Comparison of ENCODE assay signal across 13 mouse cellular contexts in genomic region chr10:117106686-117107085, GRCm38 (mm10). TPM values are rescaled to one million over a fixed set of nuclear protein-coding genes. Genes with fewer than 3 reads are reported as not detected.
DNase-seq lines count a peak whose midpoint lies in the region; ATAC-seq and TF ChIP-seq lines count a peak whose summit lies in the region.
"Had no signal": no experiment of that assay in that cellular context is flagged by ENCODE, and none has a peak within 500 bp of the region (broad histone marks: within the 10 kb centered on the region; RNA-seq: fewer than 3 reads in every experiment).

No protein-coding gene starts in this region.

- 7% methylated on average over 3 of the region's 3 CpGs for WGBS in heart, embryonic 16.5 days
- 6% methylated on average over 3 of the region's 3 CpGs for WGBS in thymus, adult 2 months

- peak overlapping the region; percentile 17 for H3K4me3 ChIP-seq in erythroblast, embryonic 14.5 days (replicated peaks)
- no peak overlapping the region for H3K4me3 ChIP-seq in heart, embryonic 16.5 days (ENCODE audit: low read length)
- no peak overlapping the region for H3K4me3 ChIP-seq in thymus, adult 2 months (ENCODE audit: control insufficient read depth, insufficient read depth, low read length)
- H3K4me3 ChIP-seq: embryonic facial prominence, embryonic 10.5 days; intestine, embryonic 15.5 days had no signal

- peaks cover 98% of the 10 kb centered on the region for H3K4me1 ChIP-seq in erythroblast, embryonic 14.5 days (ENCODE audit: control insufficient read depth)
- peaks cover 47% of the 10 kb centered on the region for H3K4me1 ChIP-seq in heart, embryonic 16.5 days (ENCODE audit: control insufficient read depth, insufficient read depth, low read length)
- peaks cover 32% of the 10 kb centered on the region for H3K4me1 ChIP-seq in thymus, adult 2 months (replicated peaks; ENCODE audit: control insufficient read depth, insufficient read depth, low read length)

- no peaks in the 10 kb centered on the region for H3K27me3 ChIP-seq in erythroblast, embryonic 14.5 days (ENCODE audit: control insufficient read depth)
- no peaks in the 10 kb centered on the region for H3K27me3 ChIP-seq in heart, embryonic 16.5 days (ENCODE audit: control insufficient read depth, insufficient read depth, low read length)
- H3K27me3 ChIP-seq in thymus, adult 2 months (ENCODE audit: control insufficient read depth, insufficient read depth, low read length), result no peaks in the 10 kb centered on the region
- H3K27me3 ChIP-seq: intestine, embryonic 15.5 days had no signal

- no peak overlapping the region; the same call in 1 of the 2 replicates for H3K4me2 ChIP-seq in heart, embryonic 16.5 days (ENCODE audit: low read depth, low read length)
- H3K4me2 ChIP-seq: intestine, embryonic 15.5 days had no signal

- DNase-seq in heart, postnatal 10 days, result no peak
- DNase-seq in thymus, adult 2 months, result no peak
- no peak for DNase-seq in thymus, postnatal 4 days
- DNase-seq in B cell, adult 2 months, result no peak
- no peak for DNase-seq in urinary bladder, postnatal 10 days (ENCODE audit: low spot score)
- DNase-seq: adrenal gland, adult 8-10 months; cerebellum, adult 9-10 months had no signal

- TF ChIP-seq POLR2A in thymus, adult 2 months (IDR thresholded peaks at IDR 0.05; ENCODE audit: control insufficient read depth, extremely low read depth, insufficient read depth, low read length, poor library complexity), result no peak

- H3K9ac ChIP-seq in heart, embryonic 16.5 days (ENCODE audit: low read length), result no peak overlapping the region
- H3K9ac ChIP-seq: intestine, embryonic 15.5 days had no signal

- H3K36me3 ChIP-seq in erythroblast, embryonic 14.5 days (ENCODE audit: control insufficient read depth), result peaks cover 69% of the 10 kb centered on the region
- H3K36me3 ChIP-seq in heart, embryonic 16.5 days (ENCODE audit: control insufficient read depth, insufficient read depth), result no peaks in the 10 kb centered on the region
- H3K36me3 ChIP-seq in thymus, adult 2 months (ENCODE audit: control insufficient read depth, insufficient read depth, low read length), result no peaks in the 10 kb centered on the region
- H3K36me3 ChIP-seq: embryonic facial prominence, embryonic 10.5 days; intestine, embryonic 15.5 days had no signal

- peak overlapping the region; percentile 69 for H3K27ac ChIP-seq in heart, embryonic 16.5 days (ENCODE audit: low read length)
- peak overlapping the region; percentile 27 for H3K27ac ChIP-seq in thymus, adult 2 months (ENCODE audit: control insufficient read depth, insufficient read depth, low read length)
- H3K27ac ChIP-seq: embryonic facial prominence, embryonic 10.5 days; intestine, embryonic 15.5 days; kidney, postnatal 0 days had no signal

- intact Hi-C loops in heart, postnatal 10 days (cut with DNase I), result no loop called here

- ATAC-seq in erythroblast, adult 5-6 weeks (replicated peaks; ENCODE audit: low FRiP score, poor library complexity, severe bottlenecking), result no peak
- ATAC-seq in heart, embryonic 16.5 days (replicated peaks; ENCODE audit: extremely low read depth, insufficient read depth, low FRiP score), result no peak

- no peak for TF ChIP-seq CTCF in thymus, adult 2 months (IDR thresholded peaks at IDR 0.05; ENCODE audit: borderline replicate concordance, control insufficient read depth, extremely low read depth, insufficient read depth, low read length, poor library complexity)

- no peaks in the 10 kb centered on the region for H3K9me3 ChIP-seq in erythroblast, embryonic 14.5 days (ENCODE audit: control insufficient read depth, low read length)
- H3K9me3 ChIP-seq in heart, embryonic 16.5 days (replicated peaks; ENCODE audit: control insufficient read depth, low read length), result no peaks in the 10 kb centered on the region
- H3K9me3 ChIP-seq: embryonic facial prominence, embryonic 10.5 days; intestine, embryonic 15.5 days had no signal

RNA-seq across cellular contexts. Expression of gene Frs2, which starts 41.6 kb away (rescaled TPM):
- 0.26 and 0.39 TPM in 2 replicates for polyA plus RNA-seq in erythroblast, embryonic 14.5 days (2012)
- 23.4 and 34.3 TPM in 2 replicates for total RNA-seq in erythroblast, adult 5-6 weeks (2015; ENCODE audit: low replicate concordance)
- total RNA-seq in erythroblast, adult 5-6 weeks (2017; ENCODE audit: low replicate concordance), result 24.2 and 34.2 TPM in 2 replicates
- 16.1 and 17.5 TPM in 2 replicates for polyA plus RNA-seq in heart, embryonic 16.5 days (2015; fragmentation: Nextera tagmentation; extraction: Ambion mirVana)
- total RNA-seq in heart, postnatal 10 days (2021), result 10 to 100 TPM; 22.7 to 22.8 TPM
- polyA plus RNA-seq in thymus, adult 2 months (2012; rRNA removed), result 19.8 and 21.1 TPM in 2 replicates

RNA-seq across cellular contexts. Expression of gene Cct2, which starts 43.1 kb away (rescaled TPM):
- 2.0 and 3.3 TPM in 2 replicates for polyA plus RNA-seq in erythroblast, embryonic 14.5 days (2012)
- 144 and 179 TPM in 2 replicates for total RNA-seq in erythroblast, adult 5-6 weeks (2015; ENCODE audit: low replicate concordance)
- total RNA-seq in erythroblast, adult 5-6 weeks (2017; ENCODE audit: low replicate concordance), result 79.9 and 94.5 TPM in 2 replicates
- 167 and 185 TPM in 2 replicates for polyA plus RNA-seq in heart, embryonic 16.5 days (2015; fragmentation: Nextera tagmentation; extraction: Ambion mirVana)
- 100 to 1,000 TPM; 160 to 179 TPM for total RNA-seq in heart, postnatal 10 days (2021)
- polyA plus RNA-seq in thymus, adult 2 months (2012; rRNA removed), result 130 and 139 TPM in 2 replicates

Comparison
In these comparisons a context has a peak if more than half of its experiments do, and no peak if none do; other contexts are left out.
1. RNA of gene Frs2, which starts 41.6 kb away (polyA plus RNA-seq): 19.8 to 21.1 TPM in thymus, adult 2 months and 16.1 to 17.5 TPM in heart, embryonic 16.5 days; 0.26 to 0.39 TPM in erythroblast, embryonic 14.5 days; every median in the first group is over 10 times any median in the second.
2. RNA of gene Cct2, which starts 43.1 kb away (polyA plus RNA-seq): 167 to 185 TPM in heart, embryonic 16.5 days and 130 to 139 TPM in thymus, adult 2 months; 2.0 to 3.3 TPM in erythroblast, embryonic 14.5 days; every median in the first group is over 10 times any median in the second.